Mouse (Mus musculus) liver, postnatal 0 days (tissue): ENCODE results near the gene Ptcd2.

ENCODE experiments used
- CTCF ChIP-seq: sonication (generic); IDR thresholded peaks from 2 replicates; pipeline ENCODE4 v1.5.1; 2016; ENCODE audit warnings: antibody characterized with exemption, low read depth
- EP300 ChIP-seq: IDR thresholded peaks from 2 replicates; pipeline ENCODE4 v1.6.1; 2016; ENCODE audit warnings: antibody characterized with exemption, low read depth, mild to moderate bottlenecking

GRCm38 (mm10) chr13:99363866-99364265 is 19.4 kb upstream of the Ptcd2 start:
- TF ChIP-seq CTCF, result no peak
- no peak for TF ChIP-seq EP300
